Mouse (Mus musculus): ENCODE measurements at regions not wholly inside any gene's neighbourhood (a gene's known extent, or its start where the extent isn't known, plus 50 kb on each side); places are given as distances from the start of the nearest gene placed in this dataset.

DNA sequence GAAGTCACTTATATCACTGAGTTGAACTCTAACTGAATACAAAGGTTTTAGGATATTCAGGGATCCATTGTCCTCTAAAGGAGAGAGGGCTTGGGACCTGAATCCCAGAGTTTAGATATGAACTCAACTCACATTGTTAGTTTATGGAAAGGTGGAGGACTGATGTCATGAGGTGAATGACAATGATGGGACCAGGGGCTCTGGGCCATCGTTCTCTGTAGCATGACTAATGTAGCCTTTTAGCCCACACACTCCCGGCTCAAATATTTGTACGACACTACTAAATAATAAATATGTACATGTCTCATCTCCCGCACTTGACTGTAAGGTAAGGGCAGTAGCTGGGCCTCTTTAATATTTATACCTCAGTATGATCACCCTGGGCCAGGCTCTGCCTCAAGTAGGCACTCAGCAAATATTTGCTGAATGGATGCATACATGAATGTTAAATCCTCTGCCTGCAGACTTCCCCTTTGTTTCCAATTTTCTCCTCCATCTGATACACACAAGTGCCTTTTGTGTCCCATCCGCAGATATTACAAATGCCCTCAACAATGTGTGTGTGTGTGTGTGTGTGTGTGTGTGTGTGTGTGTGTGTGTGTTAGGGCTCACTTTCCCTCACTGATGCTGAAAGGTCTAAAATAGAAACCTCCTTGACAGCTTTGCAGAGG lies 59.2 kb upstream of the 4933402D24Rik start:
- ATAC-seq = no peak

DNA sequence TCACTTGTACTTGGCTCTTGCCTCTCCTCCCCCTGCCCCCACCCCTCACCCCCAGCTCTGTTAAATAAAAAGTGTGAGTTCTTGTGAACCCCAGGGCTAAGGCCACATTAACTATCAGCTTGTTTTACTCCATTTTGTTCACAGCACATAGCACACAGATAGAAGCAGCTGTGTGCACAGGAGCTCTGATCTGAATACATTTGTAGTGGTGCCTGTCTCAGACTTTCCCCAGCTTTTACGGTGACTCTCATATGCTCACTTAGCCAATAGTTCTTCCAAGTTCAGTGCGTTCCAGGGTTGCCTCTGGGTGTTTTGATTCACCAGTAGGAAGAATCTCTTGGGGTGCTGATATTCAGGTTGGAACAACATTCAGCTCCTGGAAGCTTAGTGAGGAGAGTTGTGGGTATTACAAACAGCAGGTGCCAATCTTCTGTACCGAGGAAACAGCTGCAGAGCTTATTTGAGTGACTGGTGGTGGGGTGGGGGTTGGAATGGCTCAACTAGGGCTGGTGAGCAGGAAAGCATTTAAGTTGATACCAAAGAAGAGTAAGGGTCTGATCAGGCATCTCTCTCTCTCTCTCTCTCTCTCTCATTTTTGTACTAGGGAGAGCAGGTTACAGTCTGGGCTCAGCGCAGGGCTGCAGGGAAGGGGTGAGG lies 51.7 kb upstream of the 4933402D24Rik start:
- no peak for ATAC-seq

DNA sequence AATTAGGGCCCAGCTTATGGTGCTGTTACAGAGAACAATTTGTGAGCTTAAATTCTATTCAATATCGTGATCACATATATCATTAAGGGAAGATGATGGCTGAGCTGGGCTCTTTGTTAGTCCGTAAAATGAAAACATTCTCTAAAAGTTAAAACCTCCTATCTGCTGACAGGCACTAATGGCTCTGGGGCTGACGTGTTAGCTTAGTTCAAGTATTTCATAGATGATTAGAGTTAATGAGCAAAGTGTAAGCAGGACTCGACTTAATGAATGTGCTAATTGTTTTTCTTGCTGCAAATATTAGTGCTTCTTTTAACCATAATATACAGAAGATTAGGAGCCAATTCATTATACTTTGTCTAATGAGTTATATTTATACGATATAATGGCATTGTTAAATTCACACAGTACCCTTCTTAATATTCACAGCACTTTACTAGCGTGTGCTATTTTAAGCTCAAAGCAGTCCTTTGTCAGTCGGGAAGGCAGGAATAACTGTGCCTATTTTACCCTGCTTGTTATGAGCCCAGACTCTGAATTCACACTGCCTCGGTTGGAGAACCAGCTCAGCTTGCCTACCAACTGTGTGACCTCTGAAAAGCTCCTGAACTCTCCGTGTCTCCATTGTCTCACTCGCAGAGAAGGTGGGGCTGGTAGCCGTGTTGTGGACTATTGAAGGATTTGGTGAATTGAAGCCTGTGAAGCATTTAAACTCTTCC lies 50.6 kb upstream of the 4933402D24Rik start:
- no peak for ATAC-seq

Measured in CD4-positive, CD25-positive, alpha-beta regulatory T cell, adult 4 months (primary cell).